Mouse (Mus musculus) lung, postnatal 25 days (tissue): ENCODE measurements at regions not wholly inside any gene's neighbourhood (a gene's known extent, or its start where the extent isn't known, plus 50 kb on each side); places are given as distances from the start of the nearest gene placed in this dataset.

Source experiments
- DNase-seq: peaks from one replicate; pipeline ENCODE4 v3.0.0; 2022; ENCODE audit warnings: low spot score

- no peak for DNase-seq
Observed at GRCm38 (mm10) chr14:99612114-99612513, 313.6 kb downstream of the Klf5 start.

DNA sequence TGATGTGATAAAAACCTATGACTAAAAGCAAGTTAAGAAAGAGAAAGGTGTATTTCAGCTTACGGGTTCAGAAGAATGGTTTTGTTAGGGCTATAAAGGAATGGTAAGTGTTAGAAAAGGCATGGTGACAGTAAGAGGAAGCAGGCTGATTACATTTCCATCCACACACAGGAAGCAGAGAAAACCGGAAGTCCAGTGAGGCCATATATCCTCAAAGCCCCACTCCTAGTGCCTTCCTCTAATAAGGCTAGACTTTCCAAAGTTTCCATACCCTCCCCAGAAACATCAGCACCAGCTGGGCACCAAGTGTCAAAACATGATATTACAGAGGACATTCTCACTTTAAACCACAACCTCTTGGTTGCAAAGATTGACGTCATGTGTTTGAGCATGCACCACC is 316.3 kb downstream of the Klf5 start:
- no peak for DNase-seq

- no peak for DNase-seq
Observed at GRCm38 (mm10) chr14:99616655-99617335, 318.3 kb downstream of the Klf5 start.

DNA sequence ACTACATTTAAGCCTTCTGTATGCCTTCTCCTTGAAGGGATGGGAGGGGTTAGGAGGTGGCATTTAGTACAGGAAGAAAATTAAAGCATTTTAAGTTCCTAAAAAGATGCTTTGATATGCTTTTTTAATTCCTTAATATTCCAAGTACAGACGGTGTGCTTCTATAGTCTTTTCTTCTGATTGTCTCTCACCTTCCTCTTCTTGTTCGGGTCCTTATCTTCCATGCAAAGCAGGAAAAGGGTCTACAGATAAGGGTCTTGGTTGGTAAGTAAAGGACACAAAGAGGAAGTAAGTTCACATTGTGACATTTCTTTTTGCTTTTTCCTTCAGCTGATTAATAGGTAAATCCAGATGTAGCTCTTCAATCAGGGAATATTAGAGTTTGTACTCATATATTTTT is 318.9 kb downstream of the Klf5 start:
- DNase-seq, result no peak

DNA sequence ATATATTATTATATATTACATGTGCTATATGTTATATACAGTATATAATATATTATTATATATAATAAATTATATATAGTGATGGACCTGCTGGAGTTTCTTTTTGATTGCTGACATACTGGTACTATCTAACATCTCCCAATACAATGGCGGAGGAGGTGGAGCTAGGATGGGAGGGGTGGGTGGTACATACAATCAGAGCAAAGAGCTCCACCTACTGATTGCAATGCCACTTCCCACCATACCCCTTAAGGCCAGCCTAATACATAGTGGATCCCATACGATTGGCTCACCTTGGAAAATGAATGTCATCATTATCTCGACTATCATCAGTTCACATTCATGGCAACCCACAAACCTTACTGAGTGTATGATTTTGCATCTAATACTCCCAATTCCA is 323.0 kb downstream of the Klf5 start:
- DNase-seq, result no peak

- peak; percentile 22 for DNase-seq
Observed at GRCm38 (mm10) chr14:99624380-99625327, 326.2 kb downstream of the Klf5 start.

GRCm38 (mm10) chr14:99627615-99628014 is 329.1 kb downstream of the Klf5 start:
- no peak for DNase-seq

GRCm38 (mm10) chr14:99631092-99631491 is 332.6 kb downstream of the Klf5 start:
- peak; percentile 22 for DNase-seq

GRCm38 (mm10) chr14:99632444-99632843 is 334.0 kb downstream of the Klf5 start:
- no peak for DNase-seq

GRCm38 (mm10) chr14:99635556-99636150 is 337.2 kb downstream of the Klf5 start:
- DNase-seq, result no peak

DNA sequence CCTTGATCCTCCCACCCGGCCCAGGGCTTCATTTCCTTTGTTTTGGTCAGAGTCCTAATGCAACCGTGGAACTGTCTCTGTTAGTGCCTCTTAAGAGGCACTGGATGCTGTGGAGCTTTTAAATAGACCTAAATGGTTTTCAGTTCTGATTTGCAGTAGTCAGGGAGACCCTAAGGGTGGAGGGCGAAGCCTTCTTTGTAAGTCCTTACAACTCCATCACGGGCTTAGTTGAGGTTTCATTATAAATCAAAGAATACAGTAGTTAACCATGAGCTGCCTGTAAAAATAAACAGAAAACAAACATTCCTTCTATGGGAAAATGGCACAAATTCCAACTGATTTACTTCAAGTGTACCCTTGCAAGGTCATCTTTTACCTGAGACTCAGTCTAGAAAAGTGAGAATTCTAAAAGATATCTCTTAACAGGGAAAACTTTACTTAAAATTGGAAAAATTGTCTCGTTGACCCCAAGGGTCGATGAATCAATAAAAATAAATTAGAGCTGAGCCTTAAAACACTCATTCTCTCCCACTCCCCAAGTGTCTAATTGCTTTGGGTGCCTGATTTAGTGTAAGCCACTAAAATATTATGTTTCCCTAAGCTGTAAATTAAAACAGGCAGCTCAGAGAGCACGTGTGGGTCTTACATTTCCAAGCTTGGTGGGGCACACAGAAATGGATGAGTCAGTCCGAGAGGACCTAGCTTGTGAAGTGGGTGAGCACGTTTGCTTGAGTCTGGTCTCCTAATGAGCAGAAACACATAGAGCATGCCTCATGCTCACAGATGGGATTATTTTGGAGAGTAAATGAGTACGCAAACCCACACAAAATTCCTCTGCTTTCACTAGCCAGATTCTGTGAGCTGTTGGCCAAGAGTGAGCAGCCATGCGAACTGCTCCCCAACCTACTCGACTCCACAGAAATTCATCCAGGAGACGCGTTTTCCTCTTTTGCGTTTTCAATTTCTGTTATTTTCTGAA is 343.3 kb downstream of the Klf5 start:
- no peak for DNase-seq

DNA sequence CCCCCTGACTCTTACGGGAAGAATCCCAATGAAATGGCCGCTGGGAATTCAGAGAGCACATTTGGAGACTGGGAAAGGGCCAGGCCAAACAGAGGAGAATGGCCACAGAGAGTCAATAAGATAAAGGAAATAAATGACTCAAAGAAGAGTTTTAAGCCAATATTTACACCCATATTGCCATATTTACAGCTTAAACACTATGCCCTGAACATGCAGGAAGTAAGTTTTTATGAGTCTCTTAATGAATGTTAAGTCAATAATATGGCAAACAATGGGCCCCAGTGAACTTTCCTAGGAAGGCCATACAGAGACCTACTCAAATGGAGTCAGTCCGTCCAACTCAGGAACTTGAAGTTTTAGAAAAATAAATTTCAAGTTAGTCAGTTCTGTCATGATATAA is 347.8 kb downstream of the Klf5 start:
- DNase-seq, result no peak

DNA sequence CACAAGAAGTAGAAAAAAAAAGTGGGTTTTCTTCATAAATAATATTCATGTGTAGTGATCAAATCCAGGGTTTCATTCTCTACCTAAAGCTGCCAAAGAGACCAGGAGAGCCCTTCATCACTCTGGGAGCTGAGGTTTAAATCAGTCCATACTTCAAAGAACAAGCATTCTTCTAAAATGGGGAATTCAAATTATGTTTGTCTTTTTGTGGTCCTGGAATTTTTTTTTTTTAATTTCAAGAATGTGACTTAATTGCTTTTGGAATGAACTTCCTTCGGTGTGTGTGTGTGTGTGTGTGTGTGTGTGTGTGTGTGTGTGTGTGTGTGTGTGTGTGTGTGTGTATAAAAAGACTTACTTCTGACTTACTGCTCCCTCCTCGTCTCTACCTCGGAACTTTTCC is 375.9 kb downstream of the Klf5 start:
- no peak for DNase-seq

- no peak for DNase-seq
Observed at GRCm38 (mm10) chr14:99687062-99687806, 388.7 kb downstream of the Klf5 start.

DNA sequence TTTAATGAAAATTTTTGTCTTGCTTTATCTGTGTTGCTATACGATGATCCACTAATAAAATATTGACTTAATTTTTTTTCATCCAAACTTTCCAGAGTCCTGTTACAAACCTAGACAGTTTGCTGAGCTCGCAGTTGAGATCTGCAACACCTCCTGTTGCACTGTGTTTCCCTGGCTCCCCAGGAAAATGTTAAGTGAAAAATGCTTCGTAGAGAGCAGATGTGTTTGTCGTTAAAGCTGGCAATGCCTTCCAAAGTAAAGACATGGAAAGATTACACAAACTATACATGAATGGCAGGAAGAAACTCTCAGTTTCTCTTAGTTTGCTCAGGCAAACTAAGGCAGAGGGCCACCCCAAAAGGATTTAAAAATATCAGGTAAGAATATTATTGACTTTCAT is 389.9 kb downstream of the Klf5 start:
- DNase-seq, result no peak

DNA sequence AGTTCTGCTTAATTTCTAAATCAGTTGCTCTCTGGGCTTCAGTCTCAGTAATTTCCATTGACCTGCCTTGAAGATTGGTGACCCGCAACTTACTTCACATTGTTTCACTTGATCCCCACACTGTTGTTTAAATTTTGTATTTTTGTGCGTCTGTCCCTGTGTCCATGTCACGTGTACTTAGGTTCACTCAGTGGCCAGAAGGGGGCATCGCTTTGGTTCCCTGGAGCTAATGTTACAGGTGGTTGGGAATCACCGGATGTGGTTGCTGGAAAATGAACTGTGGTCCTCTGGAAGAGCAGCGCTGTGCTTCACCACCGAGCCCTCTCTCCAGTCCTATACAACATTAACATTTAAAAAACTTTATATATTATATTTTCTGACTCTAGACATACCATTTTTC is 397.8 kb downstream of the Klf5 start:
- DNase-seq, result no peak

DNA sequence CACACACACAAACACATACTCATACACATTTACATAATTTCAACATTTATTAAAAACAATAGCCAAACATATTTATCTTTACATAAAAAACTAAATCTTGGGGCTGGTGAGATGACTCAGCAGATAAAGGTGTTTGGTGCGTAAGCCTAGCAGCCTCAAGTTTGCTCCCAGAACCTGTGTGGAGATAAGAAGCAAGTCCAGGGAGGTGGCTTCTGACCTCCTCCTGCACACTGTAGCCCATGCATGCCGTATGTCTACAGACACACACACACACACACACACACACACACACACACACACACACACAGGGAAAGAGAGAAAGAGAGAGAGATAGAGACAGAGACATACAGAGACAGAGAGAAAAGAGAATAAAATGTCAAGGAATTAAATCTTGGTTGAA is 401.1 kb downstream of the Klf5 start:
- no peak for DNase-seq

GRCm38 (mm10) chr14:99706004-99706403 is 407.5 kb downstream of the Klf5 start:
- DNase-seq, result peak; percentile 56

- no peak for DNase-seq
Observed at GRCm38 (mm10) chr14:99708066-99708465, 409.6 kb downstream of the Klf5 start.

- DNase-seq, result no peak
Observed at GRCm38 (mm10) chr14:99709764-99710163, 411.3 kb downstream of the Klf5 start.

GRCm38 (mm10) chr14:99710656-99711177 is 412.2 kb downstream of the Klf5 start:
- no peak for DNase-seq
